Mouse (Mus musculus): ENCODE measurements at regions not wholly inside any gene's neighbourhood (a gene's known extent, or its start where the extent isn't known, plus 50 kb on each side); places are given as distances from the start of the nearest gene placed in this dataset.

GRCm38 (mm10) chr17:66259697-66260096 is 136.4 kb downstream of the Ddx11 start:
- TF ChIP-seq TCF12 (IDR thresholded peaks at IDR 0.05; ENCODE audit: insufficient read depth, poor library complexity, severe bottlenecking) (no peak), E2F4 (IDR thresholded peaks at IDR 0.05; ENCODE audit: insufficient read depth) (no peak), POLR2AphosphoS2 (IDR thresholded peaks at IDR 0.05; ENCODE audit: insufficient read length, low read depth) (no peak), MYOD1 (IDR thresholded peaks at IDR 0.05; ENCODE audit: control insufficient read depth in 1 of 3, insufficient read length in 2 of 3, low read depth in 2 of 3) (no peak), USF1 (IDR thresholded peaks at IDR 0.05; ENCODE audit: low read depth) (no peak), POLR2A (IDR thresholded peaks at IDR 0.05; ENCODE audit: insufficient read length, low read depth) (no peak), MYOG (IDR thresholded peaks at IDR 0.05; ENCODE audit: control insufficient read depth in 1 of 3, insufficient read depth in 1 of 3, insufficient read length in 2 of 3, low read depth in 2 of 3) (no peak), CEBPB (IDR thresholded peaks at IDR 0.05; ENCODE audit: insufficient read depth, poor library complexity, severe bottlenecking) (no peak), REST (IDR thresholded peaks at IDR 0.05; ENCODE audit: insufficient read depth, insufficient read length) (no peak), MAX (IDR thresholded peaks at IDR 0.05; ENCODE audit: low read depth) (no peak), SRF (IDR thresholded peaks at IDR 0.05; ENCODE audit: control insufficient read depth, insufficient read length, low read depth) (no peak)
